Mouse (Mus musculus): ENCODE data around the gene Tbc1d13.

Gene Tbc1d13

GRCm38 (mm10) chr2:30133613-30134377, at the start of gene Tbc1d13:
Gene Tbc1d13 (plus strand): TSS chr2:30133746.
- DNase-seq (ENCODE audit: low spot score), result peak; percentile 97

- DNase-seq (ENCODE audit: low spot score), result no peak
These were observed 49.4 kb upstream of the Tbc1d13 start for GRCm38 (mm10) chr2:30084113-30084512.

GRCm38 (mm10) chr2:30084632-30085031, 48.9 kb upstream of the Tbc1d13 start:
- DNase-seq (ENCODE audit: low spot score), result peak; percentile 58

- DNase-seq (ENCODE audit: low spot score), result no peak
These were observed 46.2 kb upstream of the Tbc1d13 start for GRCm38 (mm10) chr2:30087310-30087709.

GRCm38 (mm10) chr2:30091521-30091920, 42.0 kb upstream of the Tbc1d13 start:
- no peak for DNase-seq (ENCODE audit: low spot score)

- DNase-seq (ENCODE audit: low spot score), result no peak
These were observed 41.1 kb upstream of the Tbc1d13 start for GRCm38 (mm10) chr2:30092280-30092918.

- DNase-seq (ENCODE audit: low spot score), result peak; percentile 97
These were observed 39.9 kb upstream of the Tbc1d13 start, which contains the start of gene Zdhhc12 for GRCm38 (mm10) chr2:30093471-30094207. Gene Zdhhc12 (minus strand): TSS chr2:30093648.

- DNase-seq (ENCODE audit: low spot score), result peak; percentile 48
These were observed 39.3 kb upstream of the Tbc1d13 start for GRCm38 (mm10) chr2:30094208-30094588.

- peak; percentile 74 for DNase-seq (ENCODE audit: low spot score)
These were observed 37.5 kb upstream of the Tbc1d13 start for GRCm38 (mm10) chr2:30095882-30096527.

GRCm38 (mm10) chr2:30100214-30100613, 33.3 kb upstream of the Tbc1d13 start:
- DNase-seq (ENCODE audit: low spot score), result no peak

GRCm38 (mm10) chr2:30106364-30106763, 27.2 kb upstream of the Tbc1d13 start:
- peak; percentile 75 for DNase-seq (ENCODE audit: low spot score)

GRCm38 (mm10) chr2:30107646-30108045, 25.9 kb upstream of the Tbc1d13 start:
- DNase-seq (ENCODE audit: low spot score), result no peak

GRCm38 (mm10) chr2:30108260-30108659, 25.3 kb upstream of the Tbc1d13 start:
- no peak for DNase-seq (ENCODE audit: low spot score)

GRCm38 (mm10) chr2:30111500-30111899, 22.0 kb upstream of the Tbc1d13 start:
- DNase-seq (ENCODE audit: low spot score), result no peak

GRCm38 (mm10) chr2:30112564-30112963, 21.0 kb upstream of the Tbc1d13 start:
- no peak for DNase-seq (ENCODE audit: low spot score)

- no peak for DNase-seq (ENCODE audit: low spot score)
These were observed 13.9 kb upstream of the Tbc1d13 start for GRCm38 (mm10) chr2:30119641-30120051.

- DNase-seq (ENCODE audit: low spot score), result no peak
These were observed 13.3 kb upstream of the Tbc1d13 start for GRCm38 (mm10) chr2:30120269-30120668.

GRCm38 (mm10) chr2:30122766-30123165, 10.8 kb upstream of the Tbc1d13 start:
- no peak for DNase-seq (ENCODE audit: low spot score)

GRCm38 (mm10) chr2:30123729-30124471, 9.6 kb upstream of the Tbc1d13 start:
- DNase-seq (ENCODE audit: low spot score), result peak; percentile 3

GRCm38 (mm10) chr2:30124472-30125274, 8.9 kb upstream of the Tbc1d13 start, which contains the start of gene Zer1:
Gene Zer1 (minus strand): TSS chr2:30124585.
- peak; percentile 94 for DNase-seq (ENCODE audit: low spot score)

GRCm38 (mm10) chr2:30128789-30129188, 4.8 kb upstream of the Tbc1d13 start:
- peak; percentile 72 for DNase-seq (ENCODE audit: low spot score)

Data from embryo, embryonic 10.5 days (tissue).